Mouse (Mus musculus): ENCODE data around the gene Slc48a1. TPM values are rescaled to one million over a fixed set of nuclear protein-coding genes. Genes with fewer than 3 reads are reported as not detected.

Slc48a1 gene
- polyA plus RNA-seq, 1 experiment from 2014 or later = 59.8 TPM

Other genes starting within 250 kb of the Slc48a1 start
- 35.6 TPM in 2 replicates for gene Rpap3, start 72.7 kb upstream of the Slc48a1 start, polyA plus RNA-seq (2015; fragmentation: Nextera tagmentation; extraction: Ambion mirVana)
- gene Endou, start 47.2 kb upstream of the Slc48a1 start, polyA plus RNA-seq (2015; fragmentation: Nextera tagmentation; extraction: Ambion mirVana) = 0.21 and 0.29 TPM in 2 replicates
- 10.4 and 10.8 TPM in 2 replicates for gene Rapgef3, start 10.5 kb upstream of the Slc48a1 start, polyA plus RNA-seq (2015; fragmentation: Nextera tagmentation; extraction: Ambion mirVana)
- 27.9 and 28.1 TPM in 2 replicates for gene Hdac7, start 66.0 kb downstream of the Slc48a1 start, polyA plus RNA-seq (2015; fragmentation: Nextera tagmentation; extraction: Ambion mirVana)
- gene Vdr, start 132.1 kb downstream of the Slc48a1 start, polyA plus RNA-seq (2015; fragmentation: Nextera tagmentation; extraction: Ambion mirVana) = 0.04 and 0.06 TPM in 2 replicates
- gene Tmem106c, start 185.7 kb downstream of the Slc48a1 start, polyA plus RNA-seq (2015; fragmentation: Nextera tagmentation; extraction: Ambion mirVana) = 53.6 and 58.3 TPM in 2 replicates
- 53.5 and 69.4 TPM in 2 replicates for gene Col2a1, start 226.2 kb downstream of the Slc48a1 start, polyA plus RNA-seq (2015; fragmentation: Nextera tagmentation; extraction: Ambion mirVana)